Mouse (Mus musculus) lung, embryonic 14.5 days (tissue): Measurements from ENCODE around the gene Cuedc2. TPM values are rescaled to one million over a fixed set of nuclear protein-coding genes. Genes with fewer than 3 reads are reported as not detected.

Experiments used
- ATAC-seq: fragments of 200-750 bp; cut with Nextera tagmentation; 2 replicates; pipeline ENCODE4 v1.8.0; 2017; ENCODE audit warnings: mild to moderate bottlenecking, moderate TSS enrichment, moderate library complexity; ENCODE audit not compliant: insufficient read depth
- DNase-seq: peaks from one replicate; pipeline ENCODE4 v3.0.0-alpha.2; 2015
- H3K27ac ChIP-seq: fragments of 300-500 bp; sonication (generic); 2 replicates; pipeline ENCODE4 v1.5.1; 2014; ENCODE audit warnings: low read depth, mild to moderate bottlenecking, moderate library complexity
- H3K27me3 ChIP-seq: fragments of 300-500 bp; sonication (generic); 2 replicates; pipeline ENCODE4 v1.6.1; 2014; ENCODE audit warnings: low read length, control low read depth; ENCODE audit not compliant: insufficient read depth
- H3K36me3 ChIP-seq: fragments of 300-500 bp; sonication (generic); 2 replicates; pipeline ENCODE4 v1.6.1; 2014; ENCODE audit warnings: control low read depth; ENCODE audit not compliant: insufficient read depth
- H3K4me1 ChIP-seq: fragments of 300-500 bp; sonication (generic); 2 replicates; pipeline ENCODE4 v1.6.1; 2014; ENCODE audit warnings: antibody characterized with exemption, control low read depth; ENCODE audit not compliant: insufficient read depth
- H3K4me2 ChIP-seq: fragments of 300-500 bp; sonication (generic); 2 replicates; pipeline ENCODE4 v1.6.1; 2014; ENCODE audit warnings: mild to moderate bottlenecking
- H3K4me3 ChIP-seq: fragments of 300-500 bp; sonication (generic); 2 replicates; pipeline ENCODE4 v1.5.1; 2014; ENCODE audit warnings: low read depth, low read length
- H3K9ac ChIP-seq: fragments of 300-500 bp; sonication (generic); 2 replicates; pipeline ENCODE4 v1.6.1; 2014
- H3K9me3 ChIP-seq: fragments of 300-500 bp; sonication (generic); 2 replicates; pipeline ENCODE4 v1.6.1; 2016; ENCODE audit warnings: low read depth, low read length, control low read depth
- CTCF ChIP-seq: IDR thresholded peaks from 2 replicates; pipeline ENCODE4 v1.5.1; 2016; ENCODE audit warnings: antibody characterized with exemption, low read depth
- WGBS: fragments of 180-500 bp; shearing (Covaris S2); extraction: QIAGEN DNeasy Blood & Tissue Kit; methylation state at CpG from one replicate; pipeline ENCODE4 v1.1.7; 2014; 5-methylcytosine and 5-hydroxymethylcytosine counted together
- polyA plus RNA-seq: library from polyadenylated mRNA; unstranded; fragments of >200 nt; fragmentation: Nextera tagmentation; extraction: Ambion mirVana; gene quantifications from 2 replicates; pipeline ENCODE4 v1.2.1, GENCODE M21; 2014

Cuedc2 gene
- polyA plus RNA-seq, 1 experiment from 2014 or later, result 145 TPM

- WGBS, result 74% methylated on average over 21 of the region's 21 CpGs
- DNase-seq, result no peak
Observed at GRCm38 (mm10) chr19:46309651-46310305, 28.7 kb downstream of the Cuedc2 start.

GRCm38 (mm10) chr19:46308706-46309435 lies 29.6 kb downstream of the Cuedc2 start:
- Histone ChIP-seq H3K4me1 (0 out of 2 replicates have a peak, but pooled peaks cover 3% of the 10 kb centered on the region), H3K4me3 (peak overlapping the region; percentile 38), H3K9ac (peak overlapping the region; percentile 40; the same call in 1 of the 2 replicates), H3K27ac (no peak overlapping the region), H3K4me2 (peak overlapping the region; percentile 80), H3K36me3 (peaks cover 15% of the 10 kb centered on the region; the same call in 1 of the 2 replicates), H3K9me3 (no peaks in the 10 kb centered on the region), H3K27me3 (peaks cover 8% of the 10 kb centered on the region)
- WGBS, result 1% methylated on average over 47 of the region's 47 CpGs
- peak; percentile 96 for DNase-seq
- peak; percentile 96 for TF ChIP-seq CTCF
- ATAC-seq, result peak; percentile 25; the same call in 1 of the 2 replicates

More at GRCm38 (mm10) chr19:46309651-46310305, 28.7 kb downstream of the Cuedc2 start:
- H3K27me3 ChIP-seq, result peaks cover 17% of the 10 kb centered on the region
- H3K9ac ChIP-seq, result no peak overlapping the region
- TF ChIP-seq CTCF, result no peak
- no peaks in the 10 kb centered on the region for H3K9me3 ChIP-seq
- H3K36me3 ChIP-seq, result peaks cover 15% of the 10 kb centered on the region; the same call in 1 of the 2 replicates
- no peak for ATAC-seq
- 0 out of 2 replicates have a peak, but pooled peaks cover 3% of the 10 kb centered on the region for H3K4me1 ChIP-seq
- no peak overlapping the region for H3K27ac ChIP-seq
- H3K4me3 ChIP-seq, result no peak overlapping the region
- no peak overlapping the region for H3K4me2 ChIP-seq

DNA sequence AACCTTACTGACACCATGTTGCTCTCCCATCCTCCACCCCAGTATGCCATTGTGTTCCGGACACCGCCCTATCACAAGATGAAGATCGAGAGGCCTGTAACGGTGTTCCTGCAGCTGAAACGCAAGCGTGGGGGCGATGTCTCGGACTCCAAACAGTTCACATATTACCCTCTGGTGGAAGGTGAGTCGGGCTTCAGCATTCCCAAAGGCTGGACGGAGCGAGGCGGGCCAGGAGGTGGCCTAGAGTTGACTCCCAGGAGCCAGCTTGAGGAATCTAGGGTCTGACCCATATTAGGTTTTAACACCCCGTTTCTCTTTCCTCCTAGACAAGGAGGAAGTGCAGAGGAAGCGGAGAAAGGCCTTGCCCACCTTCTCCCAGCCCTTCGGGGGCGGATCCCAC lies 30.2 kb downstream of the Cuedc2 start:
- 65% methylated on average over 16 of the region's 16 CpGs for WGBS
- Histone ChIP-seq H3K27me3 (0 out of 2 replicates have a peak, but pooled peaks cover 7% of the 10 kb centered on the region), H3K9me3 (no peaks in the 10 kb centered on the region), H3K27ac (no peak overlapping the region), H3K4me3 (0 out of 2 replicates have a peak overlapping the region, but pooled peaks have one; percentile 38), H3K9ac (no peak overlapping the region), H3K4me2 (peak overlapping the region; percentile 80), H3K36me3 (peaks cover 15% of the 10 kb centered on the region; the same call in 1 of the 2 replicates), H3K4me1 (0 out of 2 replicates have a peak, but pooled peaks cover 3% of the 10 kb centered on the region)
- ATAC-seq (no peak), DNase-seq (no peak)
- no peak for TF ChIP-seq CTCF

DNA sequence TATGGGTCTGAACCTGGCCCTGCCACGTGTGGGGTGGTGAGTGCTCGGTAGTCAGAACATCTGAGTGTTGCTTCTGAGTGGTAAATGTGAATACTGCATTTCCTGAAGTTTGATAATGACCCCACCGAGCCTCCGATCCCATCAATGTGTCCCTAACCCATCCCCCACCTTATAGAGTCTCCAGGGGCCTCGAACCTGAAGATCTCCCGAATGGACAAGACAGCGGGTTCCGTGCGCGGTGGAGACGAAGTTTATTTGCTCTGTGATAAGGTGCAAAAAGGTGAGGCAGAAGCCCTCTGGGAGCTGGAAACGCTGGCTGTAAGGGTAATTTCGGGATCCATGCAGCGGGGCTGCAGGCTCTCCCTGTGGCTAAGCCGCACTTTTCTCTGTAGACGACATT lies 30.7 kb downstream of the Cuedc2 start:
- Histone ChIP-seq H3K27me3 (0 out of 2 replicates have a peak, but pooled peaks cover 7% of the 10 kb centered on the region), H3K36me3 (peaks cover 15% of the 10 kb centered on the region; the same call in 1 of the 2 replicates), H3K9ac (no peak overlapping the region), H3K4me3 (no peak overlapping the region), H3K4me2 (no peak overlapping the region), H3K27ac (no peak overlapping the region), H3K9me3 (no peaks in the 10 kb centered on the region), H3K4me1 (0 out of 2 replicates have a peak, but pooled peaks cover 3% of the 10 kb centered on the region)
- TF ChIP-seq CTCF, result no peak
- 72% methylated on average over 16 of the region's 16 CpGs for WGBS
- ATAC-seq (no peak), DNase-seq (no peak)

DNA sequence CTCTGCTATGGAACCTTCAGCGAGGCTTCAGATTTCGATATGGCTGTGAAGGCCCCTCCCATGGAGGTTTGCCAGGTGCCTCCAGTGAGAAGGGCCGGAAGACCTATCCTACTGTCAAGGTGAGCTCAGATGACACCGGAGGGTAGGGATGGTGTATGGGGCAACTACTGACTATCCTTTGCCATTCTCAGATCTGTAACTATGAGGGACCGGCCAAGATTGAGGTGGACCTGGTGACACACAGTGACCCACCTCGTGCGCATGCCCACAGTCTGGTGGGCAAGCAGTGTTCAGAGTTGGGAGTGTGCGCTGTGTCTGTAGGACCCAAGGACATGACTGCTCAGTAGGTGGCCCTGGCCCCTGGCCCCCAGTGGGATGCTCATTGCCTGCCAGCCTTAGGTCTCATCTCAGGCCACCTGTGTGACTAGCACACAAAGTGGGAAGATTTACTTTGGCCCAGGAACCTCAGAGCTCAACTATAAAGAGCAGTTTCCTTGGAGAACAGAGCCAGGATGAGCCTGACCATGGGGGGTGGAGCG lies 31.7 kb downstream of the Cuedc2 start:
- TF ChIP-seq CTCF, result no peak
- H3K36me3 ChIP-seq, result peaks cover 15% of the 10 kb centered on the region; the same call in 1 of the 2 replicates
- no peak overlapping the region for H3K9ac ChIP-seq
- H3K4me1 ChIP-seq, result 0 out of 2 replicates have a peak, but pooled peaks cover 3% of the 10 kb centered on the region
- H3K4me2 ChIP-seq, result no peak overlapping the region
- DNase-seq (no peak), ATAC-seq (no peak)
- no peak overlapping the region for H3K27ac ChIP-seq
- no peaks in the 10 kb centered on the region for H3K9me3 ChIP-seq
- H3K27me3 ChIP-seq, result 0 out of 2 replicates have a peak, but pooled peaks cover 3% of the 10 kb centered on the region
- WGBS, result 90% methylated on average over 9 of the region's 9 CpGs
- no peak overlapping the region for H3K4me3 ChIP-seq

DNA sequence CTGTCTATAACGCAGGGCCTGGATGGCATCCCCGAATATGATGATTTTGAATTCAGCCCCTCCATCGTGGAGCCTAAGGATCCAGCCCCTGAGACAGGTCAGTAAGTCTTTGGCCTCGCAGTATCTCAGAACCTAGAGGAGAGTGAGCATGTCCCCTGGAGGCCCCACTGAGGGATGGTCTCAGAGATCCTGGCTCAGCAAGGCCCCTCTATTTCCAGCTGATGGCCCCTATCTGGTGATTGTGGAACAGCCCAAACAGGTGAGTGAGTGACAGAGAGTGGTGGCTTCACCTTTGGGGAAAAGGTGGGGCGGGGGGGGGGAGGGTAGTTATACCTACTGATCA lies 32.3 kb downstream of the Cuedc2 start:
- Histone ChIP-seq H3K4me3 (peak overlapping the region; percentile 68), H3K36me3 (peaks cover 14% of the 10 kb centered on the region; the same call in 1 of the 2 replicates), H3K4me2 (peak overlapping the region; percentile 99), H3K27me3 (0 out of 2 replicates have a peak, but pooled peaks cover 3% of the 10 kb centered on the region), H3K4me1 (0 out of 2 replicates have a peak, but pooled peaks cover 3% of the 10 kb centered on the region), H3K27ac (no peak overlapping the region; the same call in 1 of the 2 replicates), H3K9me3 (no peaks in the 10 kb centered on the region), H3K9ac (peak overlapping the region; percentile 59)
- 51% methylated on average over 5 of the region's 5 CpGs for WGBS
- no peak for ATAC-seq
- TF ChIP-seq CTCF, result no peak
- no peak for DNase-seq
